Mouse (Mus musculus) heart, adult 8-10 months (tissue): ENCODE measurements around the gene Reg3d. TPM values are rescaled to one million over a fixed set of nuclear protein-coding genes. Genes with fewer than 3 reads are reported as not detected.
"Not testable (repeated sequence)": the region's sequence is repeated elsewhere in the genome, so short reads cannot be mapped to it uniquely, and the experiment has no call there.

Experiments
- DNase-seq: peaks from one replicate; pipeline ENCODE4 v3.0.0; 2022; ENCODE audit warnings: low spot score
- total RNA-seq, 4 experiments: library from RNA; stranded (reverse); gene quantifications; 2 replicates each; pipeline ENCODE4 v1.2.4; 2022

Gene Reg3d
- not detected for total RNA-seq

GRCm38 (mm10) chr6:78378765-78379164, at the start of gene Reg3d:
Reg3d (minus strand) TSS chr6:78378865.
- no peak for DNase-seq

DNA sequence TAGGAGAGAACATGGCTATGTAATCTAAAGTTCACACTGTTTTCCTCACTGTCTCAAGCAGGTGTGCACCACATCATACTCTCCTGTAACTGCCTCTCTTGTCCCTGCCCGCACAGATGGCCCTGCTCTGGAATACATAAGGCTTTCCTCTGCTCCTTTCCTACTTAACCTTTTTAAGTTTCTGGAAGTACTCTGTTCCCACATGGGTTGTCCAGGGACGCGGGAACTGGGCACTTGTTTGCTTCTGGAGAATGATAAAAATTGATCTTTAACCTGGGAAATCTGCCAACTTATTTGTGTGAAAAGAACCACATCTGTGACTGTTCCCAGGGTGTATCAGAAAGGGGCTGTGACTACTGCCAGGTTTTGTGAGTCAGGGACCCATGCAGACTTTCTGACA, 46.8 kb upstream of the Reg3d start:
- no peak for DNase-seq

- DNase-seq = not testable (repeated sequence)
Observed at GRCm38 (mm10) chr6:78422411-78422810, 43.7 kb upstream of the Reg3d start, which contains the start of gene Reg1. Reg1 (plus strand) TSS chr6:78422711.

DNA sequence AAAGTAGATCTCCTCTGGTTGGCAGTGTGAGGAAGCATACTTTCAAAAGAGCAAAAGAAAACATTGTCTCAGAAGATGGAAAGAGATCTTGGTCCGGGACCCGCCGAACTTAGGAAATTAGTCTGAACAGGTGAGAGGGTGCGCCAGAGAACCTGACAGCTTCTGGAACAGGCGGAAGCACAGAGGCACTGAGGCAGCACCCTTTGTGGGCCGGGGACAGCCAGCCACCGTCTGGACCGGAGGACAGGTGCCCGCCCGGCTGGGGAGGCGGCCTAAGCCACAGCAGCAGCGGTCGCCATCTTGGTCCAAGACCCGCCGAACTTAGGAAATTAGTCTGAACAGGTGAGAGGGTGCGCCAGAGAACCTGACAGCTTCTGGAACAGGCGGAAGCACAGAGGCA, 16.7 kb upstream of the Reg3d start, which contains the start of gene Reg2:
TSS of gene Reg2 (plus strand) at position 301 of the 400 bp plus-strand sequence.
- DNase-seq = not testable (repeated sequence)

DNA sequence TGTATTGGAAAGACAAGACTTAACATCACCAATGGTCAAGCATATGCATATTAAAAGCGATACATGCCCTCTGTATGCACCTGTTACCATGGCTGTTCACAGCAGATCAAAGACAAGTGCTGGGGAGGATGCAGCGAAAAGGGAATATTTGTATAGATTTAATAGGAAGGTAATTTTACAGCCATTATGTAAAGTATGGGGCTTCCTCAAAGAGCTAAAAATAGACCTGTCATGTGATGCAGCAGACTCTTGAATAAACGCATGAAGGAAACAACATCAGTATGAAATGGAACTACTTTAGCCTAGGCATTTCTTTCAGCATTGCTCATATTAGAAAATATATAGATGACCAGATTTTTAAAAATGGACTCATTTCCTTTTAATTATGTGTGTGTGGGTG, 6.9 kb upstream of the Reg3d start:
- DNase-seq = no peak

DNA sequence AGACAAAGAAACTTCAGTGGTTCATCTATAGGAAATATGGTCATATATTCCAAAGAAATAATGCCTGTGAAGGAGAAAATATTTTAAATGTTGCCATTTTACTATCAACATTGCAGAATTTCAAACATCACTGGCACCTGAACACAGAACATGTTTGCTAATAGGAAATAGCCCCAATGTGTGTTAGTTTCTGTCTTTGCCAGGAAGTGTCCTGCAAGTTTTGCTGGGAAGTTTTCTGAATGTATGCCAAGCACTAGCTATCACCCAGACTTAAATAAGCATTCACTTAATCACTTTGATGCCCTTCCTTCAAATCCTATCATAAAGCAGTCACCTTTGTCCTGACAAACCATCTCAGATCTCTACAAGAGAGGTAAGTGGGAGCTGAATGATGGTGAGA, 1.7 kb upstream of the Reg3d start, which contains the start of gene Reg3a:
TSS of gene Reg3a (plus strand) at position 301 of the 400 bp plus-strand sequence.
- no peak for DNase-seq

DNA sequence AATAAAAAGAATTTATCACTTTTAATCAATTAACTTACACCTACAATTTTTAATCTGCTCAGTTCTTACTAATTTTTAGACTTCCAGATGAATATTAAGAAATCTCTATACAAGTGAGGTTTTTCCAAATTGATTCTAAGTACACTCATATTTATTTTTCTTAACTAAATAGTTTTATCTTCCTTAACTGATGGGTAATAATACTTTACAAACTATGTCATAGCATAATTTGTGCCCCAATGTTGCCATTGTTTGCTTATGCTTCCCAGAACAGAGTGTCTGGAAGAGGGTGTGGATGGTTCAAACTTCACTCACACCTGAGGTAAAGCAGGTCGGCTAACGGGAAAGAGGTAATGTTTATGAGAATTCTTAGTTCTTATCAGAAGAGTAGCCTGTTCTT, 8.3 kb downstream of the Reg3d start, which contains the start of gene Reg3b:
TSS of gene Reg3b (plus strand) at position 301 of the 400 bp plus-strand sequence.
- no peak for DNase-seq

GRCm38 (mm10) chr6:78361971-78362563, 16.6 kb downstream of the Reg3d start:
- DNase-seq = peak; percentile 6

GRCm38 (mm10) chr6:78341689-78342088, 37.0 kb downstream of the Reg3d start:
- no peak for DNase-seq

GRCm38 (mm10) chr6:78340296-78340695, 38.4 kb downstream of the Reg3d start:
- DNase-seq = no peak

DNA sequence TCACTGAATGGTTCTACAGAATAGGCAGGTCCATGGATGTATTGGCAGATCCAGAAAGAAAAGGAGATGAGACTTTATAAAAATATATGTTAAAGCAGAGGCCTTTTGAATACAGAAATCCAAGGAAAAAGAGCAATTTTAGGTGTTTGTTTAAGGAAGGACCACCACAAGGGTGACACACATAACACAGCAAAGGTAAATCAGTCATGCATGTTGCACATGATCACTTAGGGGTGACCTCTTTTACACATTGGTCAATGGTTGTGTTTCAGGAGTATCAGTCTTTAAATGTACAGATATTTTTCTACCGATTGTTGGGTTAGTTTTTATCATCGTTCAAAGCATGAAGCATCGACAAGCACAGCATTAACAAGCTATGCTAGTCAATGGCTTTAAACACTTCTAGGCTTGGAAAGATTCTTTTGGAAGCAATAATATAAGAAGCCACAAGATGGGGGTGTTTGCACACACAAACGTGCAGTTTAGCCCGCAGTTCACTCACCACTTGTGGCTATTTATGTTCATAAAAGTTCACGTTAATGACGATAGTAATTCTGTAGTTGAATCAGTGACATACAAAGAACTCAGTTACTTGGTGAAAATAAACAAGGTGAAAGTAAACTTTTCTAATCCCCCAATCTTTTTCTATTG, 46.6 kb downstream of the Reg3d start:
- DNase-seq = no peak

DNA sequence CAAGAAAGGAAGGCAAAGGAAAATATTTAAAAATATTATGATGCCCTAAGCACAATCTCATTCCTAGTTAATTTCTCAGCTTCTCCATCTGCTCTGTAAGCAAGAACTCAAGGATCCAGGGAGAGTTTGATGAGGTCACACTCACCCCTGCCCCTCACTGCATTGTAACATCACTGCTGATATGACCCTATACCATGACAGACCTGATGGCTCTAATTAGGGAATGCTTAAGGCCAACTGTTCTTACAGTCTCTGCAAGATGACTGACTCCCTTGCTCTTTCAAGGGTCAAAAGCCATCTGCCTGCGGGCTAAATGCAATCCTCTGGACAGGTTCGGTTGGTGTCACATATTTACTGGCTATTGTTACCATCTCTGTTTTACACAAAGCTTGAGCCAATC, 49.5 kb downstream of the Reg3d start:
- no peak for DNase-seq

DNA sequence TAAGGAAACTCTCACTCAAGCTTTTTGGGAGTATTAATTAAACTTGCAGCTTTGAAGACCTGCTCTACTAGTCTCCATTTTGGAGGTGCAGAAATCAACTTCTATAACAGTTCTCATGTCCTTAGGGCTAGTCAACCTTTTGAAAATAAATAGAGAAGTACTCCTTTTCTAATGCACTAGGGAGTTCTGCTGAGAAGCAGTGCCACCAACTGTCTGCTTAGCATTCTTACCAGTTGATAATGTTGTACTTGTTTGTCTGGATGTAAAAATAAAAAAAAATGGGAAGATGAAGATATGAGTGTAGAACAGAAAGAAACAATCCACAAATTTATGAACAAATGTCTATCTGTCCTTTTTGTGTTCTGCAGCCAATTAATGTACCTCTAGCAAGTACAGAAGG, 50.9 kb downstream of the Reg3d start:
- no peak for DNase-seq

Other genes starting within 250 kb of the Reg3d start
- gene Reg3b, start 8.2 kb downstream of the Reg3d start, total RNA-seq = not detected
- gene Reg3a, start 1.8 kb upstream of the Reg3d start, total RNA-seq = not detected
- gene Reg2, start 16.8 kb upstream of the Reg3d start, total RNA-seq = not detected
- not detected for gene Reg1, start 43.8 kb upstream of the Reg3d start, total RNA-seq
- under 1 TPM in 1 of 4 experiments, not detected in 3; 0.49 TPM for gene Reg3g, start 90.0 kb upstream of the Reg3d start, total RNA-seq